ENCODE assay signal across 15 mouse cellular contexts in the genomic region with DNA sequence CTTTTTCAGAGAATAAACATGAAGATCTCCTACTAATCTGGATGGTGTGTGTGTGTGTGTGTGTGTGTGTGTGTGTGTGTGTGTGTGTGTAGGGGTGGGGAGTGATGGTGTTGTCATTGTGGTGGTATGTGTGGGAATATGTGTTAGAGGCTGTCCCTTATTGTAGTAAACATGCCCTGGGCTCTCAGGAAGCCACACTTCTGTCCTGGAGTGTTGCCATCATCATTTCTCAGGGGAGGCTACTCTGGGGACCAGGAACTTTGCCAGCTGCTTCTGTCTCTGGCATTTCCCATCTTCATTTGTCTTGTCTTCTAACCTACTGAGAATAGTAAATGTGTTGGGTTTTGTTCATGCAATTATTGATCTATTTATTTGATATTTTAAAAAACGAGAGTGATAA. TPM values are rescaled to one million over a fixed set of nuclear protein-coding genes. Genes with fewer than 3 reads are reported as not detected.
DNase-seq lines count a peak whose midpoint lies in the region; ATAC-seq and TF ChIP-seq lines count a peak whose summit lies in the region.
"Had no signal": no experiment of that assay in that cellular context is flagged by ENCODE, and none has a peak within 500 bp of the region (broad histone marks: within the 10 kb centered on the region; RNA-seq: fewer than 3 reads in every experiment).

No protein-coding gene starts in this region.

- no peak overlapping the region for H3K4me3 ChIP-seq in hindbrain, postnatal 0 days (ENCODE audit: low read length)
- no peak overlapping the region for H3K4me3 ChIP-seq in hindbrain, embryonic 10.5 days
- H3K4me3 ChIP-seq: heart, adult 2 months; layer of hippocampus, adult 2 months; liver, embryonic 12.5 days; megakaryocyte, embryonic 14.5 days had no signal

- no peak overlapping the region for H3K27ac ChIP-seq in hindbrain, postnatal 0 days
- no peak overlapping the region for H3K27ac ChIP-seq in hindbrain, embryonic 10.5 days
- H3K27ac ChIP-seq: heart, adult 2 months; layer of hippocampus, adult 2 months; liver, embryonic 12.5 days had no signal

- ATAC-seq in hindbrain, postnatal 0 days = no peak
- ATAC-seq: hindbrain, embryonic 16.5 days; liver, embryonic 12.5 days had no signal

- H3K36me3 ChIP-seq in hindbrain, postnatal 0 days (ENCODE audit: insufficient read depth, low read length) = no peaks in the 10 kb centered on the region
- H3K36me3 ChIP-seq in hindbrain, embryonic 10.5 days = no peaks in the 10 kb centered on the region
- H3K36me3 ChIP-seq: liver, embryonic 12.5 days had no signal

- H3K9me3 ChIP-seq in hindbrain, postnatal 0 days (ENCODE audit: low read length) = no peaks in the 10 kb centered on the region
- H3K9me3 ChIP-seq in hindbrain, embryonic 10.5 days = no peaks in the 10 kb centered on the region
- H3K9me3 ChIP-seq: liver, embryonic 12.5 days; megakaryocyte, embryonic 14.5 days had no signal

- no peaks in the 10 kb centered on the region for H3K27me3 ChIP-seq in hindbrain, postnatal 0 days (ENCODE audit: insufficient read depth, low read length)
- no peaks in the 10 kb centered on the region for H3K27me3 ChIP-seq in hindbrain, embryonic 10.5 days (ENCODE audit: insufficient read depth, poor library complexity, severe bottlenecking)
- H3K27me3 ChIP-seq: liver, embryonic 12.5 days had no signal

- no peak overlapping the region for H3K9ac ChIP-seq in hindbrain, postnatal 0 days (replicated peaks; ENCODE audit: low read length)
- H3K9ac ChIP-seq: liver, embryonic 12.5 days had no signal

- 60% methylated on average over 1 of the region's 1 CpGs for WGBS in hindbrain, postnatal 0 days
- 78% methylated on average over 1 of the region's 1 CpGs for WGBS in hindbrain, embryonic 10.5 days

- no peaks in the 10 kb centered on the region for H3K4me1 ChIP-seq in hindbrain, postnatal 0 days (ENCODE audit: insufficient read depth, low read length)
- H3K4me1 ChIP-seq in hindbrain, embryonic 10.5 days (replicated peaks) = no peaks in the 10 kb centered on the region; the same call in none of the 2 replicates
- H3K4me1 ChIP-seq: liver, embryonic 12.5 days; megakaryocyte, embryonic 14.5 days had no signal

- H3K4me2 ChIP-seq in hindbrain, postnatal 0 days (ENCODE audit: low read depth, low read length) = no peak overlapping the region
- H3K4me2 ChIP-seq: liver, embryonic 12.5 days had no signal

- TF ChIP-seq CTCF in hindbrain, postnatal 0 days (IDR thresholded peaks at IDR 0.05; ENCODE audit: low read depth) = no peak

- DNase-seq in hindbrain, postnatal 0 days (ENCODE audit: low spot score) = peak; percentile 21
- no peak for DNase-seq in hindbrain, embryonic 10.5 days (ENCODE audit: low spot score)
- peak; percentile 38 for DNase-seq in adrenal gland, postnatal 10 days
- DNase-seq in kidney, adult 8-10 months = peak; percentile 39 to 42
- DNase-seq in lung, postnatal 10 days = peak; percentile 83
- DNase-seq in embryo, embryonic 10 days (ENCODE audit: low spot score) = no peak
- DNase-seq in frontal cortex, postnatal 14 days (ENCODE audit: low spot score in 2 of 2) = no peak
- DNase-seq: cerebellum, adult 11-12 months; right cerebral cortex, postnatal 4 days; thymus, postnatal 36 days had no signal

RNA-seq across cellular contexts. Expression of a gene that starts 33.7 kb away (rescaled TPM):
- 51.2 and 55.9 TPM in 2 replicates for total RNA-seq in hindbrain, postnatal 0 days (2014; rRNA removed)
- polyA plus RNA-seq in hindbrain, postnatal 0 days (2015; fragmentation: Nextera tagmentation; extraction: Ambion mirVana) = 40.0 and 44.1 TPM in 2 replicates
- polyA plus RNA-seq in hindbrain, embryonic 10.5 days (2016; fragmentation: Nextera tagmentation; extraction: Ambion mirVana) = 128 and 150 TPM in 2 replicates
- 1 to 10 TPM; 8.3 to 9.5 TPM for total RNA-seq in adrenal gland, postnatal 10 days (2021)

Comparison
In these comparisons a context has a peak if more than half of its experiments do, and no peak if none do; other contexts are left out.
1. DNase-seq: peak in hindbrain, postnatal 0 days (single experiment), adrenal gland, postnatal 10 days (single experiment), kidney, adult 8-10 months (2 of 2) and lung, postnatal 10 days (single experiment); none in hindbrain, embryonic 10.5 days (single experiment), embryo, embryonic 10 days (single experiment) and frontal cortex, postnatal 14 days (0 of 2).